Mouse (Mus musculus) ES-E14 (cell line): ENCODE results near the gene Pcyt2.

ENCODE experiments used
- CHD2 ChIP-seq: IDR thresholded peaks from 2 replicates; pipeline ENCODE4 v1.6.1; 2014; ENCODE audit warnings: mild to moderate bottlenecking, low read depth, low read length, inconsistent platforms
- HCFC1 ChIP-seq: IDR thresholded peaks from 2 replicates; pipeline ENCODE4 v1.6.1; 2012; ENCODE audit warnings: low read length, inconsistent platforms, borderline replicate concordance; ENCODE audit not compliant: insufficient read depth
- MAFK ChIP-seq: IDR thresholded peaks from 2 replicates; pipeline ENCODE4 v1.6.1; 2014; ENCODE audit warnings: mild to moderate bottlenecking, low read depth, low read length, inconsistent platforms; ENCODE audit not compliant: insufficient read depth
- ZC3H11A ChIP-seq: IDR thresholded peaks from 2 replicates; pipeline ENCODE4 v1.6.1; 2012; ENCODE audit warnings: low read depth, mild to moderate bottlenecking, inconsistent platforms, low read length, borderline replicate concordance
- ZNF384 ChIP-seq: IDR thresholded peaks from 2 replicates; pipeline ENCODE4 v1.6.1; 2012; ENCODE audit warnings: low read depth, low read length, inconsistent platforms

GRCm38 (mm10) chr11:120571754-120572416, 45.9 kb downstream of the Pcyt2 start:
- TF ChIP-seq MAFK (no peak), ZNF384 (no peak), HCFC1 (no peak), ZC3H11A (no peak), CHD2 (no peak)
